Mouse (Mus musculus) ES-Bruce4 (cell line): ENCODE data around the gene Gle1.

Experiments used
- CTCF ChIP-seq: IDR thresholded peaks from one replicate; pipeline ENCODE4 v1.8.1; 2011; ENCODE audit warnings: low read depth, low read length
- EP300 ChIP-seq: IDR thresholded peaks from 2 replicates; pipeline ENCODE4 v1.6.1; 2011; ENCODE audit warnings: low read depth, low read length; ENCODE audit not compliant: insufficient read depth
- POLR2A ChIP-seq: IDR thresholded peaks from one replicate; pipeline ENCODE4 v1.8.1; 2011; ENCODE audit warnings: low read length; ENCODE audit not compliant: insufficient read depth

GRCm38 (mm10) chr2:29896071-29896470 lies 39.2 kb upstream of the Gle1 start:
- TF ChIP-seq CTCF: no peak
- TF ChIP-seq EP300: no peak
- TF ChIP-seq POLR2A: no peak
